Mouse (Mus musculus) stomach, embryonic 15.5 days (tissue): ENCODE results near the gene Vamp8. TPM values are rescaled to one million over a fixed set of nuclear protein-coding genes. Genes with fewer than 3 reads are reported as not detected.
A peak's percentile ranks its signal among the peaks of the same experiment; 100 is the strongest.

ENCODE experiments used
- ATAC-seq: fragments of 200-750 bp; cut with Nextera tagmentation; 2 replicates; pipeline ENCODE4 v1.8.0; 2017; ENCODE audit warnings: low read depth, moderate number of reproducible peaks, moderate TSS enrichment; ENCODE audit not compliant: insufficient read depth, low FRiP score
- H3K27ac ChIP-seq: fragments of 300-500 bp; sonication (generic); 2 replicates; pipeline ENCODE4 v1.5.1; 2015; ENCODE audit warnings: mild to moderate bottlenecking, inconsistent platforms
- H3K27me3 ChIP-seq: fragments of 300-500 bp; sonication (generic); replicated peaks from 2 replicates; pipeline ENCODE4 v1.6.1; 2015; ENCODE audit warnings: inconsistent platforms
- H3K36me3 ChIP-seq: fragments of 300-500 bp; sonication (generic); 2 replicates; pipeline ENCODE4 v1.6.1; 2015; ENCODE audit warnings: inconsistent platforms
- H3K4me1 ChIP-seq: fragments of 300-500 bp; sonication (generic); 2 replicates; pipeline ENCODE4 v1.6.1; 2015; ENCODE audit warnings: inconsistent platforms
- H3K4me2 ChIP-seq: fragments of 300-500 bp; sonication (generic); 2 replicates; pipeline ENCODE4 v1.6.1; 2015; ENCODE audit warnings: mild to moderate bottlenecking, inconsistent platforms
- H3K4me3 ChIP-seq: fragments of 300-500 bp; sonication (generic); replicated peaks from 2 replicates; pipeline ENCODE4 v1.5.1; 2015; ENCODE audit warnings: inconsistent platforms
- H3K9ac ChIP-seq: fragments of 300-500 bp; sonication (generic); 2 replicates; pipeline ENCODE4 v1.6.1; 2015; ENCODE audit warnings: inconsistent platforms
- H3K9me3 ChIP-seq: fragments of 300-500 bp; sonication (generic); 2 replicates; pipeline ENCODE4 v1.6.1; 2016; ENCODE audit warnings: inconsistent platforms
- whole genome bisulfite sequencing: fragments of 180-500 bp; shearing (Covaris S2); methylation state at CpG from one replicate; pipeline ENCODE4 v1.1.7; 2015; 5-methylcytosine and 5-hydroxymethylcytosine counted together
- polyA plus RNA-seq: library from polyadenylated mRNA; unstranded; fragments of >200 nt; fragmentation: Nextera tagmentation; extraction: Ambion mirVana; gene quantifications from 2 replicates; pipeline ENCODE4 v1.2.1, GENCODE M21; 2015

The Vamp8 gene
- polyA plus RNA-seq, 1 experiment from 2014 or later = 215 TPM

- peaks cover 28% of the 10 kb centered on the region for H3K36me3 ChIP-seq
- H3K4me3 ChIP-seq = no peak overlapping the region
- H3K27ac ChIP-seq = no peak overlapping the region
- H3K9ac ChIP-seq = no peak overlapping the region
- H3K4me1 ChIP-seq = peaks cover 3% of the 10 kb centered on the region; the same call in 1 of the 2 replicates
- H3K9me3 ChIP-seq = no peaks in the 10 kb centered on the region
- ATAC-seq = no peak
- H3K4me2 ChIP-seq = no peak overlapping the region
- 74% methylated on average over 6 of the region's 6 CpGs for WGBS
- no peaks in the 10 kb centered on the region for H3K27me3 ChIP-seq
These were observed 8.0 kb downstream of the Vamp8 start for GRCm38 (mm10) chr6:72382494-72382893.

GRCm38 (mm10) chr6:72380131-72380770, 10.3 kb downstream of the Vamp8 start, which contains the start of gene Vamp5:
Gene Vamp5 (minus strand): TSS chr6:72380468.
- peak within 1 kb of the TSS; percentile 72 for H3K4me2 ChIP-seq
- peak; percentile 85 for ATAC-seq
- 1% methylated on average over 45 of the region's 49 CpGs for WGBS

GRCm38 (mm10) chr6:72379377-72380130, 10.9 kb downstream of the Vamp8 start:
- Histone ChIP-seq H3K27me3 (no peaks in the 10 kb centered on the region), H3K4me1 (peaks cover 3% of the 10 kb centered on the region; the same call in 1 of the 2 replicates), H3K9ac (peak overlapping the region; percentile 17; the same call in 1 of the 2 replicates), H3K4me2 (peak overlapping the region; percentile 72), H3K9me3 (no peaks in the 10 kb centered on the region), H3K36me3 (peaks cover 4% of the 10 kb centered on the region; the same call in 1 of the 2 replicates), H3K4me3 (peak overlapping the region; percentile 51), H3K27ac (peak overlapping the region; percentile 48; the same call in 1 of the 2 replicates)
- 44% methylated on average over 7 of the region's 7 CpGs for WGBS
- ATAC-seq = no peak

More at GRCm38 (mm10) chr6:72380131-72380770, 10.3 kb downstream of the Vamp8 start, which contains the start of gene Vamp5:
- Histone ChIP-seq H3K27me3 (no peaks in the 10 kb centered on the region), H3K9ac (peak within 1 kb of the TSS; percentile 17; the same call in 1 of the 2 replicates), H3K9me3 (no peaks in the 10 kb centered on the region), H3K4me1 (peaks cover 3% of the 10 kb centered on the region; the same call in 1 of the 2 replicates), H3K27ac (peak within 1 kb of the TSS; percentile 48; the same call in 1 of the 2 replicates), H3K4me3 (peak within 1 kb of the TSS; percentile 51), H3K36me3 (peaks cover 11% of the 10 kb centered on the region)

GRCm38 (mm10) chr6:72378510-72379234, 11.8 kb downstream of the Vamp8 start:
- Histone ChIP-seq H3K9ac (no peak overlapping the region), H3K4me3 (no peak overlapping the region), H3K27ac (no peak overlapping the region), H3K4me1 (peaks cover 8% of the 10 kb centered on the region; the same call in 1 of the 2 replicates), H3K27me3 (no peaks in the 10 kb centered on the region), H3K4me2 (0 out of 2 replicates have a peak overlapping the region, but pooled peaks have one; percentile 72), H3K9me3 (no peaks in the 10 kb centered on the region), H3K36me3 (no peaks in the 10 kb centered on the region)
- 85% methylated on average over 8 of the region's 8 CpGs for WGBS
- no peak for ATAC-seq

- no peak overlapping the region for H3K4me3 ChIP-seq
- H3K36me3 ChIP-seq = no peaks in the 10 kb centered on the region
- ATAC-seq = peak; percentile 54; the same call in 1 of the 2 replicates
- no peak overlapping the region for H3K4me2 ChIP-seq
- peaks cover 7% of the 10 kb centered on the region for H3K4me1 ChIP-seq
- no peaks in the 10 kb centered on the region for H3K9me3 ChIP-seq
- no peak overlapping the region for H3K9ac ChIP-seq
- H3K27me3 ChIP-seq = no peaks in the 10 kb centered on the region
- H3K27ac ChIP-seq = no peak overlapping the region
- 68% methylated on average over 15 of the region's 15 CpGs for WGBS
These were observed 15.5 kb downstream of the Vamp8 start for GRCm38 (mm10) chr6:72374820-72375563.

GRCm38 (mm10) chr6:72374206-72374605, 16.3 kb downstream of the Vamp8 start:
- Histone ChIP-seq H3K9ac (no peak overlapping the region), H3K27me3 (no peaks in the 10 kb centered on the region), H3K27ac (no peak overlapping the region), H3K4me1 (peaks cover 12% of the 10 kb centered on the region), H3K9me3 (no peaks in the 10 kb centered on the region), H3K36me3 (no peaks in the 10 kb centered on the region), H3K4me2 (no peak overlapping the region), H3K4me3 (no peak overlapping the region)
- WGBS = 39% methylated on average over 7 of the region's 7 CpGs
- ATAC-seq = peak; percentile 47; the same call in 1 of the 2 replicates

- Histone ChIP-seq H3K4me1 (peaks cover 12% of the 10 kb centered on the region), H3K4me3 (no peak overlapping the region), H3K9me3 (no peaks in the 10 kb centered on the region), H3K27ac (no peak overlapping the region), H3K27me3 (no peaks in the 10 kb centered on the region), H3K9ac (no peak overlapping the region), H3K36me3 (no peaks in the 10 kb centered on the region), H3K4me2 (no peak overlapping the region)
- 77% methylated on average over 4 of the region's 4 CpGs for WGBS
- no peak for ATAC-seq
These were observed 17.3 kb downstream of the Vamp8 start for GRCm38 (mm10) chr6:72373184-72373583.

- H3K36me3 ChIP-seq = no peaks in the 10 kb centered on the region
- H3K4me3 ChIP-seq = no peak overlapping the region
- peak overlapping the region; percentile 79 for H3K27ac ChIP-seq
- no peaks in the 10 kb centered on the region for H3K9me3 ChIP-seq
- peaks cover 12% of the 10 kb centered on the region for H3K4me1 ChIP-seq
- WGBS = 20% methylated on average over 1 of the region's 1 CpGs
- no peak overlapping the region for H3K9ac ChIP-seq
- 0 out of 2 replicates have a peak, but pooled peaks have one; percentile 57 for ATAC-seq
- no peaks in the 10 kb centered on the region for H3K27me3 ChIP-seq
- no peak overlapping the region for H3K4me2 ChIP-seq
These were observed 18.9 kb downstream of the Vamp8 start for GRCm38 (mm10) chr6:72371571-72371970.

- Histone ChIP-seq H3K27ac (peak overlapping the region; percentile 79), H3K9ac (no peak overlapping the region), H3K4me3 (no peak overlapping the region), H3K4me1 (peaks cover 12% of the 10 kb centered on the region), H3K4me2 (no peak overlapping the region; the same call in 1 of the 2 replicates), H3K9me3 (no peaks in the 10 kb centered on the region), H3K36me3 (no peaks in the 10 kb centered on the region), H3K27me3 (no peaks in the 10 kb centered on the region)
- 38% methylated on average over 5 of the region's 5 CpGs for WGBS
- ATAC-seq = 0 out of 2 replicates have a peak, but pooled peaks have one; percentile 11
These were observed 19.4 kb downstream of the Vamp8 start for GRCm38 (mm10) chr6:72371147-72371546.

GRCm38 (mm10) chr6:72370091-72370490, 20.4 kb downstream of the Vamp8 start:
- Histone ChIP-seq H3K9ac (no peak overlapping the region), H3K27me3 (no peaks in the 10 kb centered on the region), H3K27ac (no peak overlapping the region), H3K9me3 (no peaks in the 10 kb centered on the region), H3K4me2 (no peak overlapping the region), H3K4me3 (no peak overlapping the region), H3K36me3 (no peaks in the 10 kb centered on the region), H3K4me1 (peaks cover 12% of the 10 kb centered on the region)
- WGBS = 75% methylated on average over 12 of the region's 12 CpGs
- ATAC-seq = no peak

GRCm38 (mm10) chr6:72369557-72369956, 20.9 kb downstream of the Vamp8 start:
- no peak overlapping the region for H3K4me3 ChIP-seq
- H3K36me3 ChIP-seq = no peaks in the 10 kb centered on the region
- H3K27me3 ChIP-seq = no peaks in the 10 kb centered on the region
- no peak overlapping the region for H3K4me2 ChIP-seq
- H3K9ac ChIP-seq = no peak overlapping the region
- H3K4me1 ChIP-seq = peaks cover 12% of the 10 kb centered on the region
- no peak for ATAC-seq
- no peaks in the 10 kb centered on the region for H3K9me3 ChIP-seq
- WGBS = 77% methylated on average over 4 of the region's 4 CpGs
- H3K27ac ChIP-seq = no peak overlapping the region
